Mouse (Mus musculus): Measurements from ENCODE around the gene Spata16.
"Not testable (repeated sequence)": the region's sequence is repeated elsewhere in the genome, so short reads cannot be mapped to it uniquely, and the experiment has no call there.

Spata16 gene

GRCm38 (mm10) chr3:26637402-26637801 is at the start of gene Spata16:
Gene Spata16, plus strand, starts transcription at chr3:26637620.
- in situ Hi-C loops (cut with MboI) = no loop called here

GRCm38 (mm10) chr3:26604861-26605260 is 32.6 kb upstream of the Spata16 start:
- in situ Hi-C loops (cut with MboI) = no loop called here

DNA sequence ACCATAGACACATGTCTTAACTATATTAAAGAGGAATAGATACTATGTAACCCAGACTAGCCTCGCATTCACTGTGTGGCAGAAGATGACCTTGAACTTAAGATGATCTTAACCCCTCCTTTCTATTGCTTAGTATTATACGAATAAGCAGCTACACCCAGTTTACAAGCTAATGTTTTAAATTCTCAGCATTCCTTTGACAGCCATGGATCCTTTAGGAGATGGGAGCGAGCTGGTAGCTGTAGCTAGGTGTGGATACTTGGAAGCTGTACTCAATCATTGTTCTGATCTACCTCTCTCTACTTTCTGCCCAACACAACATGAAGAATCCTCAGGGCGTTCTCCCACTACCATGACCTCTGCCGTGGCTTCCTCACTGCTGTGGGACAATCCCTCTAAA is 28.9 kb upstream of the Spata16 start:
- in situ Hi-C loops (cut with MboI) = no loop called here

GRCm38 (mm10) chr3:26639214-26639613 is 1.8 kb downstream of the Spata16 start:
- in situ Hi-C loops (cut with MboI) = no loop called here

- in situ Hi-C loops (cut with MboI) = no loop called here
These were observed 2.4 kb downstream of the Spata16 start for GRCm38 (mm10) chr3:26639851-26640250.

GRCm38 (mm10) chr3:26640321-26641075 is 3.1 kb downstream of the Spata16 start:
- in situ Hi-C loops (cut with MboI) = no loop called here

DNA sequence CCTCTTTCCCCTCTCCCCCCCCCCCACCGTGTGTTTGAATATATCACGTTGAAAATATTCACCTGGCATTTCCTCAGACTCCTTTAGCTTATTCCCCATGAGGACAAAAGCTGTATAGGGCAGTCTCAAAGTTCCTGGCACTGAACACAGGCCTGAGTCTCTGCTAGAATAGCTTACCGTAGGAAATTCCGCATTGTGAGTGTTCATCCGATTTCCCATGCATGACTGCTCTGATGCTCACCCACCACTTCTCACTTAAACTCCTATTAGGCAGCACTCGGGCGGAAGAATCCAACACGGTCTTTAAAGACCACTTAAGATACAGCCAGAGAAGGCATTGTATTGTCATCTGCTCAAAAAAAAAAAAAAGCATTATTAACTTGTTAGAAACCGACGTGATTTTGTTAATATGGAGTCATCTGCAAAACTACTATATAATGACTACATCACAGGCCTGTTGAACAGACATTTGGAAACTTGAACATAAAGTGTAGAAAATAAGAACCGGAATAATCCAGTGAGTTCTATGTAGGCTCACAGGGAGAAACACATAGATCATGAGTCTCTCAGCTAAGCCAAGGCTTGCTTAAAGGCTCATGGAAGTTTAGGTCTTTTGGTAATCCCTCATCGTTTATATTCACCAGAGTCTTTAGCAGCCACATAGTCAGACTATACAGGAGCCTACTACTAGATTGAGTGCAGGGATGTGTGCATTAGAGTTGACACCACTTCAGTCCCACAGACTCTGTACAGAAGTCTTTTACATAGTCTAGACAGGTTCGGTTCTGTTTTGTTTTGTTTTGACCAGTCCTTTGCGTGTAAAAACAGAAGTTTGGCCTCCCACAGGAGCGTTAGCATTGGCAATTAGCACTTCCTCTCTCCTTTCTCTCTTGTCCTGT is 4.2 kb downstream of the Spata16 start:
- in situ Hi-C loops (cut with MboI) = no loop called here

DNA sequence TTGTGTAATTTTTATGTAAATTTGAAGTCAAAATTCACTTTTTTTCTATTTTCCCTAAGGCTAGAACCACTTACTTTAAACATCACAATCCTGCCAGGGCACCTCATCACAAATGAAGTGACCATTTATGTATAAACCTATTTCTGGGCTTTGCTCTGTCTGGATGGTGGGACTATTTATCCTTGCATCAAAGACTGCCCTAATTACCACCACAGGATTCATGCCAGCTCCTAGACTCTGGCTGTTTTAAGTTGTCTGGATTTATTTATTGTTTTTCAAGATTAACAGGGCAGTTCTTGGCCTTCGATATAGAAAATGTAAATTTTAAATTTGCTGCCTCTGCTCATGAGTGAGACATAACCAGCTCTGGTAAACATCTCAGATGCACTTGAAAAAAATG is 6.7 kb downstream of the Spata16 start:
- in situ Hi-C loops (cut with MboI) = no loop called here

DNA sequence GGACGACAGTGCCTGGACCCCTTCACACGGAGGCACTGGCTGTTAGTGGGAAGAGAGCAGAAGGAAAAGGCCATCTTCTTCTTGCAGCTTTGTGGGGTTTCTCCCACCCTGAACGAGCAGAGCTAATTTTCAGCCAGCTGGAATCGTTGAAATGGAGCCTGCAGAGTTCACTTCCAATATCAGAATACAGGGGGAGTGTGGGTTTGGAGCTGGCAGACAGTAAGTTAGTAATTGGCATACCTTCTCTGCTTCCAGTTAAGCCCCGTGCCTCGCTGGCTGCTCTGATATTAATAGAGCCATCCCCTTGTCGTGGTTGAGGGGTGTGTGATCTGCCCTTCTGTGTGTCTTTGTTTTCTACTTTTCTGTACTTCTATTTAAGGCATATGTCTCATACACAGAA is 9.4 kb downstream of the Spata16 start:
- in situ Hi-C loops (cut with MboI) = no loop called here

DNA sequence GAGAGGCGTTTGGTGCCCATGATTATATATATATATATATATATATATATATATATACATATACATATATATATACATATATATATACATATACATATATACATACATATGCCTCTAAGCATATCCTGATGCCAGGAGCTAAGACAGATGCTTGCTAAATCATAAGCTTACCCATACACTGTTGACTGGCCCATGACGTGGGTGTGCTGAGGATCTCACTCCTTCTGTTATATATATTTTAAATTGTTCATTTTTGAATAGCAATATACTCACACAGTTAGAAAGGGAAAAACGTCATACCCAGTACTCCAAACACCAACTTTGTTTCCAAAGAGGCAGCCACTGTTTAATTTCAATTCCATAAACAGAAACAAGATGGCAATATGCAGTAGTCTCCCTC is 48.4 kb downstream of the Spata16 start:
- in situ Hi-C loops (cut with MboI) = no loop called here

DNA sequence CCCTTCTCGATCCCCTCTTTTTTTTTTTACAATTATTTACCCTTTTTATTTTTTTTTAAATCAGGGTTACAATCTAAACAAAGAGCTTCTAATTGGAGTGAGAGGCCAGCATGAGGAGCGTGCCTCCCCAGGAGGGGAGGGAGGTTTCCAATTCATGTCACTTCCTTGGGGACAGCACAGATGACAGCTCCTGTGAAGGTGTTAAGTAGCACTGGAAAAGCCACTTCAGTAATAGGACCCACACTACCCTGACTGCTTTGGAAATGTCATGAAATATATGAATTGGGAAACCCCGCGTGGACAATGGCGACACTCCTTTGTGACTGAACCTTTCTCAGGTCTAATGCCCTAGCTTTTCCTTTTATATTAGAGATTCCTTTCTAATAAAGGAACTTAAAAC is 72.1 kb downstream of the Spata16 start:
- in situ Hi-C loops (cut with MboI) = not testable (repeated sequence)

GRCm38 (mm10) chr3:26727526-26727925 is 90.1 kb downstream of the Spata16 start:
- in situ Hi-C loops (cut with MboI) = no loop called here

GRCm38 (mm10) chr3:26750492-26750891 is 113.1 kb downstream of the Spata16 start:
- in situ Hi-C loops (cut with MboI) = no loop called here

DNA sequence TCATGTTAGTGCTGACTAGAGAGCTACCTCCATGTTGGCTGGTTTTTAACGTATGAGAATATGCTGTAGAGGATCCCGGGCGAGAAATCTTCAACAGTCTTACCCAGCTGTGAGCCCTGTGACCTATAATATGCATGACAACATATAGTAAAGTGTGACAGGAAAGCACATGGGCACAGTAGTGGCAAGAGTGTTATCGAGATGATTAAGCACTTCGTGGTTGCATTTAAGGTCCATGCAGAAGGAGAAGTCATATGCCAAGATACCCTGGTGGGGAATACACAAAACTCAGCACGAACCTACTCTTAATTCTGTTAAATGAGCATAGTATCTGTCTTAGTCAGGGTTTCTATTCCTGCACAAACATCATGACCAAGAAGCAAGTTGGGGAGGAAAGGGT is 115.0 kb downstream of the Spata16 start:
- in situ Hi-C loops (cut with MboI) = no loop called here

GRCm38 (mm10) chr3:26793334-26794101 is 156.1 kb downstream of the Spata16 start:
- in situ Hi-C loops (cut with MboI) = no loop called here

DNA sequence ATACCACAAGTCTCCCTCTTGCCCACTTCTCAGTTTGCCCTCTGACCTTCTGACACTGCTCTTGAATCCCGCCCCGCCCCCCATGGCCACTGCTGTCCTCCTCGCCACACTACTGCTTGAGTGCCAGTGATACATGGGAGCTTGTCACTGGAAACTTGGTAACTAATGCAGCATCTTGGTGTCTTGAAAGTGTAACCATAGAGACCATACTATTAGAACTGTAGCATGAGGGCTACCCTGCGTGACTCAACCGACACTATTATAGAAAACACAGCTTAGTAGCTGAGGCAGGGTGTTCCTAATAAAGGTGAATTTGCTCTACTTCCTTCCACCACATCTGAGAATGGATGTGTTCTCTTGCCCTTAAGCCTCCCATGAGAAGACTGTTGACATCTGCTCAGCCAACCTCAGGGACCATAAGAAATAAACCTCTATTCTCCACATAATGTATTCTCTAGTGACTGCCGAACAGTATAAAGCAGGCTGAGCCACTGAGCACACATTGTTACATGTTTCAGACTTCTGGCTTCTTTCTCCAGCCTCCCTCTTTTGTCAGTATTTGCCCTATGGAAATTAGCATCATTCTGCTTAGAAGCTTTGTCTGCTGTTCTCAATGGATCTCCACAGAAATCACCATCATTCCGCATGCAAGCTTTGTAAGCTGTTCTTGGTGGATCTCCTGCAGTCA is 158.6 kb downstream of the Spata16 start:
- in situ Hi-C loops (cut with MboI) = no loop called here

DNA sequence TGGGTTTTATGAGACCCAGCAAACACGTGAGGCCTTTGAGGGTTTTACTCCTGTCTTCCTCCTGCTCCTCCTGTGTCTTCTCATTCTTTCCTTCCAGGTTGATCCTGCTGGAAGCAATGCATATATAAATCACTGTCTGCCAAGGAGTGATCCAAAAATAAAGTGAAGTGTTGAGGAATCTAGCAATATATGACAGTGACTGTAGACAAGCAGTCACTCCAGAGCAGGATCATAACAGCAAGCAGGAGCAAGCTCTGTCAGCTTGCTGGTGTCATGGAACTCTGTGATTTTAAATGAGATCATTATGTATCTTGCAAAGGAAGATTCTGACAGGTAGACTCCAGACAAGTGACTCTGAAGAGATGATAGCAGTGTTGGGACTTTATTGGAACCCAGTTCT is 159.5 kb downstream of the Spata16 start:
- in situ Hi-C loops (cut with MboI) = no loop called here

DNA sequence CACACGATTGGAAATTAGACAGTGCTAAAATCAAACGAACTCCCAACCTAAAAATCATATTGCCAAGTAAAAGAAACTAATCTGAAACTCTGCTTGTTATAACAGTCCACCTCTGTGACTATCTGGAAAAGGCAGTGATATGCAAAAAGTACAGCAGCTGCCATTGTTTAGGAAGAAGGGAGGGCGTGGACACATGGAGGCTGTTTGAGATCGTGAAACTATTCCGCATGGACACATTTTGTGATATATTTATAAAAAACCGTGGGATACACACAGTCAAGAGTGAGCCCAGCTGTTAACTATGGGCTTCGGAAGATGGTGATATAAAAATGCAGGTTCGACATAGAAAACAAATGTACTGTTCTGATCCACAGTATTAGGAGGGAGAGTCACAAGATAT is 176.9 kb downstream of the Spata16 start:
- in situ Hi-C loops (cut with MboI) = no loop called here

- in situ Hi-C loops (cut with MboI) = no loop called here
These were observed 178.3 kb downstream of the Spata16 start for GRCm38 (mm10) chr3:26815764-26816163.

DNA sequence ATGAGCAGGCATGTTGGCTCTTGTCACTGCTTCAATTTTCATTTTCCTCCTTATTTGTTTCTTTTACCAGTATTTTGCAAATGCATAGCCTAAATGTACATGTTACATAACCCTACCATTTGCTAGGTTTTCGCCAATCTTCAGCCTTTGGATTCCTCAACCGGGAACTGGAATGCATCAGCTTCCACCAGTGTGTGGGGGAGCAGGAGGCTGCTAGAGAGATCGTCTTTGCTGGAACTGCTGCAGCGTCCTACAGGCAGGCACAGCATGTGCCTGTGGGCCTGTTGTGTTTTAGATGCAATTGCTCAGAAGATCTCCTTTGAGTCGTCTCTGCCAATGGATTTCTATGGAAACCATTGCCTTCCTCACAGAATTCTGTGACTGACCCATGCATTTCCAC is 182.0 kb downstream of the Spata16 start:
- in situ Hi-C loops (cut with MboI) = no loop called here

DNA sequence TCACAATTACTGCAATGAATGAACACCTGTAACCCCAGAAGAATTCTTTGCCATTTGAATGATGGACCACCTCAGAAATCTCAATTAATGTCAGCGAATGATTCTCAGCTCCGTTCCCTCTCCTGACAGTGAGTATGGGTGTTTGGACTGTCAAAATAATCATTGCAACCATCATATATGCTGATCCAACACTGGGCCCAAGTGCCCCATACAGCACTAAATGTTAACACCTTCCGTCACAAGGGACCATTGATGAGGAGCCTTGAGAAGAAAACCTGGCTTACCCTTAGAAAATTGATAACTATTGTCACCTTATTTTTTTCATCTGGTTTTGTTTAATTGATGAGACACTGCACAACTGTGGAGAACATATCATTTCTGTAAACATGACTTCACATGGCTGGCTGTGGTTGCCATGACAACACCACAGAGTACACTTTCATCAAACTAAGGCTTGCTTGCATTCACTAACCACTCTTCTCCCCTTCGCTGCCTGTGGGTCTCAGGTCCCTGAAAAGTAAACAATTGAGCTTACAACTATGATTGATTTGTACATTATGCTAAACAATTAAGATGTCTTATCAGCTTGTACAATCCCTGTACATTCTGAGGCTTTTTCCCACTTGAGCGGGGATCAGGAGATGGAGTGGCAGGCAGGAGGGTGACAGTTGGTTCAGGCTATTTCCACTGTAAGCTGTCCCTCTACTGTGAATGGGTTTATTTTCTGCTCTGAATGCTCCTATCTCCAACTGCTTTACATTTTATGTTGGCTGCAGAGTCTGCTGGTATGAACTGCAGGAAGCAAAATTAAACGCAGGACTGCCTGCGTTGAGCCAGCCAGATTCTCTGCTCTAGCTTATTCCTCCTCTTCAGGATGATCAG is 189.8 kb downstream of the Spata16 start:
- in situ Hi-C loops (cut with MboI) = no loop called here
